Mouse (Mus musculus): ENCODE measurements around the gene Nanos3.
A peak's percentile ranks its signal among the peaks of the same experiment; 100 is the strongest.

The Nanos3 gene

DNA sequence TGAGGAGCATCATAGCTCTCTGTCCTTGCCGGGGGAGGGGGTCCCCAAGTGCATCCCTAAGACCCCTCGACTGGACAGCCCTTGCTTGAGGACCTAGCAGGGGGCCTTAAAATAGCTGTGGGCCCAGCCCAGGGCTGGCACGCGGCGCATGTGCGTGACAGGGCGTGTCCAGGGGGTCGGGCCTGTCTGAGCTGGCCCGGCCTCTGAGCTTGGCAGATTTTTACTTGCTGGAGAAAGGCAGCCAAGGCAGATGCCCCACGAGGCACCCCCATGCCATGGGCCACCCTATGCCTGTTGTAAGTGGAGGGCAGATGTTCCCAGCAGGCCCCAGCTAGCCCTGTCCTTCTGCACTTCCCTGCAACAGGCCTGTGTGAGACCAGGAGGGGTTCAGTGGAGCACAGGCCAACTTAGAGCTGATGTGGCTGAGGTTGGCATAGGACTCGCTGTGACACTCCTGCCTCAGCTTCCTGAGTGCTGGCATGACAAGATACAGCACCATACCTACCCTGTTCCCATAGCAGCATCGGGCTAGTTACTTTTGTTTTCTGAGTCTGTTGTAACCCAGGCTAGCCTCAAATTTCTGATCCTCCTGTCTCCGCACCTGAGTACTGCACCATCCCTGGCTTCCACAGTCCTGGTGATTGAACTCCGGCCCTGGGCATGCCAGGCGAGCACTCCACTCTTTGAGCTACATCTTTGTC lies 16.7 kb upstream of the Nanos3 start:
- no peak for DNase-seq (ENCODE audit: low read depth, low spot score)

DNA sequence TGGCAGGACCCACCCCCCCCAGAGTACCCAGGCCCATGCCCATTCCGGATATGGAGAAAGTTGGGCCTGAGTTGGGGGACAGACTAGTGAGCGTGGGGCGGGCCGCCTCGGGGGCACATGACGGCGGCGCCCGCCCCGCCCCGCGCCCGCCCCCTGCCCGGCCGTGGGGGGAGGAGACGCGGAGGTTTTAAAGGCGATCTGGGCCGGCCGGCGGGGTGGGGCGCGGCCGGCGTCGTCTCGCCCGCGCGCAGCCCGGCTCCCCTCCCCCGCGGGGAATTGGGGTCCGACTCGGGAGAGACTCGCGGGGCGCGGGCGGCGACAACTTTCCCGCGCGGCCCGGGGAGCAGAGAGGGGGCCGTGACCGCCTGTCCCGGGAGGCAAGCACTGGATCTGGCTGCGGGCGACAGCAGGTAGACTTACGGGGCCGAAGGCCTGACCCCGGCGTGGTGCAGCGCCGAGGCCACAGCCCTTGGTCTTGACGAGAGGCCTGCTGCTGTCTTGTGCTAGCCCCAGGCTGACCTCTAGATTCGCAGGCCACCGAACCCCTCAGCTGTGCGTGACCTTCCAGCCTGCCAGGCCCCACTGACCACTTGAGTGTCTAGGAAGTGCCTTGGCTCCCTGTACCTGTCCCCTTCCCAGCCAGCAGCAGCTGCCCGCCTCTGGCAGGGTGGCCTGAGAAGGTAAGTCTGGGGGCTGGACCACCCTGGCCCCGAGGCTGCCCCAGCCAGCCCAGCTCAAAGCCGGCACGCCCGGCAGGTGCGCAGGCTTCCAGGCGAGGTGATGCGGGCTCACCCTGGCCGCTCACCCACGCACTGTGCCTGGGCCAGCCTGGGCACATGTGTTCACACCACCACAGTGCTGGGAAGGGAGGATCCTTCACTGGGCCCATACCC lies 15.9 kb upstream of the Nanos3 start:
- no peak for DNase-seq (ENCODE audit: low read depth, low spot score)

DNA sequence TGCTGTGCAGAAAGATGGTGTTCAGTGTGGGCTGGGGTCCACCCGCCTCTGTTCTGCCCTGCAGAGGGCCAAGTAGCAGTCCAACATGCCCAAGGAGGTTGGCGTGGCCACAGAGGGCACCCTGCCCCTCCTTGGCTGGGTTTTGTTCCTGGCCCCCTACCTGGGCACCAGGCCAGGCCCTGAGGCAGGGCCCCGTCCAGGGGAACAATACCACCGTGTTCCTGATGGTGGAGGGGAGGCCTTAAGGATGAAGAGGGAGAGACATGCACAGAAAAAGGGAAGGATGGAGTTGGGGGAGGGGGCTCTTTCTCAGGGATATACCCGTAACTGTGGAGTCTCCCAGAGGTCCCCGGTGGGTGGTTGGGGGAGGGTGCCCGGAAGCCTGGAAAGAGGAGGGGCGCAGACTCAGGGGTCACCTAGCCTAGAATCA lies 15.1 kb upstream of the Nanos3 start:
- no peak for DNase-seq (ENCODE audit: low read depth, low spot score)

DNA sequence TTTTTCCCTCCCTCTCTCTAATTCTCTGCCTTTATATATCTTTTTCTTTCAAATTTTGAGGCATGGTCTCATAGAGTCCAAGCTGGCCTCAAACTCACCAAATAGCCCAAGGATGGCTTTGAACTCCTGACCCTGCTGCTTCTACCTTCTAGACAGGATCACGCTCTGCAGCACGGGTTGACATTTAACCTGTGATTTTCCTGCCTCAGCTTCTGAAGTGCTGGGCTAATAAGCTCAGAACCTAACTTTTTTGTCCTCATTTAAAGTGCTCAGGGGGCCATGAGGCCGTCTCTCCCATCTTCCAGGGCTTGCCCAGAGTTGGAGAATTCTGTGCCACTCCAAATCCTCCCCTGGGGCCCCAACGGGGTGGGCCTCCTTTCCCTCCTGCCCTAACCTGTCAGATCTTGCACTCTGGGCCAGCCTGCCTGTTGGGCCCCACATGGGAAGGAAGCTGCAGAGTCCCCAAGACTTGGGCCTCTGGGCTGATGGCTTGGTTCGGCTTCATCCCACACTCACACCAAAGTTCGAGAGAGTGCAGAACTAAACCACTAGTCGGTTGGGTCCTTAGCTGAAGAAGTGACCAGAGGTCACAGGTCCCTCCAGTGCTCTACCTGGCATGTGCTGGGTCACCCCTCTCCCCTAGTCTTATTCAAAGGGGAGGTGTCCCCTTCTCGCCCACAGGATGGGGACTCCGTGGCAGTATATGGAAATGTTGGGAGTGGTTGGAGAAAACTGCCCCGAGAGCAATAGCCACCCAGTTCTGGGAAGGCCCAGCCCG lies 14.5 kb upstream of the Nanos3 start:
- no peak for DNase-seq (ENCODE audit: low read depth, low spot score)

DNA sequence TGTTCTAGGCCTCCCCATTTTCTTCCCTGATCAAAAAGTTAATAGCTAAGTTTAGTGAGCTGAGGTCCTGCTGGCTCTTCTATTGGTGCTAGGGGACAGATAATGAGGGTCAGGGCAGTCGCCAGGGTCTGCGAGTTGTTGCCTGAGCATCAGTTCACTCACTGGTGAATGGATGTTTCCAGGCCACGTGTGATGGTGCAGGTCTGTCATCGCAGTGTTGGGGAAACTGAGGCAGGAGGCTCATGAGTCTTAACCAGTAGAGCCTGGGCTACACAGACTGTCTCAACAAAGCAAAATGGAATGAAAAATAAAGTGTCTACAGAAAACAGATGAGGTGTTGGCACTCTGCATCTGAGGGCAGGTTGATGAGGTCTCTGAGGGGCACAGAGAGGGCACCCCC lies 13.9 kb upstream of the Nanos3 start:
- no peak for DNase-seq (ENCODE audit: low read depth, low spot score)

DNA sequence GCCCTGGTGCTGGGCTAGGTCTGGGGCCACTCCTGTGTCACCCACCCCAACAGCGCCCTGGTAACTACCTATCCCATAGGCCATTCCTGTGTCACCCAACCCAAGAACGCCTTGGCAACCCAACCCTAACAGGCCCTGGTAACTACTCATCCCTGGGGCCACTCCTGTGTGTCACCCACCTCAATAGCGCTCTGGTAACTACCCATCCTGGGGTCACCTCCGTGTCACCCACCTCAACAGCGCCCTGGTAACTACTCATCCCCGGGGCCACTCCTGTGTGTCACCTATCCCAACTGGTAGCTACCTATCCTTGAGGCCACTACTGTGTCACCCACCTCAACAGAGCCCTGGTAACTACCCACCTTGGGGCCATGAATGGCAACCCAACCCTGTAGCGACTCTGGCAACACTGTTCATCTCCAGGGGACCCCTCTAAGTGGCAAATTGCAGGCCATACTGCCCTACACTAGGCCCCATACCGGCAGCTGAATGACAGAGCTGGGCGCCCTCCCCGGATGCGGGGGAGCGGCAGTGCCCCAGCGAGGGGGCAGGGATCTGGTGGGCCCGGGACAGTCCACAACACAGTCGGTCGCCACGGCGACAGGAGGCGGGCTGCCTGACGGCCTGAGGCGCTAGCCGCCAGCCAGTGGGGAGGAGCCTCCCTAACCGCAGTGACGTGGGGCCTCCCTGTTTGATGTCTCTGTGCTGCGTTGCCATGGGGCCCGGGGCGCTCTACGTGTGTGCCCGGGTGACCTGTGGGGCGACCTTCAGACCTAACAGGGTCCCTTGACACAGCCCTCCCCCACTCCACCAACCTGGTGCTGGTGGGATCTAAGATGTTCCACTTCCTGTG lies 13.1 kb upstream of the Nanos3 start:
- DNase-seq (ENCODE audit: low read depth, low spot score) = peak; percentile 92

DNA sequence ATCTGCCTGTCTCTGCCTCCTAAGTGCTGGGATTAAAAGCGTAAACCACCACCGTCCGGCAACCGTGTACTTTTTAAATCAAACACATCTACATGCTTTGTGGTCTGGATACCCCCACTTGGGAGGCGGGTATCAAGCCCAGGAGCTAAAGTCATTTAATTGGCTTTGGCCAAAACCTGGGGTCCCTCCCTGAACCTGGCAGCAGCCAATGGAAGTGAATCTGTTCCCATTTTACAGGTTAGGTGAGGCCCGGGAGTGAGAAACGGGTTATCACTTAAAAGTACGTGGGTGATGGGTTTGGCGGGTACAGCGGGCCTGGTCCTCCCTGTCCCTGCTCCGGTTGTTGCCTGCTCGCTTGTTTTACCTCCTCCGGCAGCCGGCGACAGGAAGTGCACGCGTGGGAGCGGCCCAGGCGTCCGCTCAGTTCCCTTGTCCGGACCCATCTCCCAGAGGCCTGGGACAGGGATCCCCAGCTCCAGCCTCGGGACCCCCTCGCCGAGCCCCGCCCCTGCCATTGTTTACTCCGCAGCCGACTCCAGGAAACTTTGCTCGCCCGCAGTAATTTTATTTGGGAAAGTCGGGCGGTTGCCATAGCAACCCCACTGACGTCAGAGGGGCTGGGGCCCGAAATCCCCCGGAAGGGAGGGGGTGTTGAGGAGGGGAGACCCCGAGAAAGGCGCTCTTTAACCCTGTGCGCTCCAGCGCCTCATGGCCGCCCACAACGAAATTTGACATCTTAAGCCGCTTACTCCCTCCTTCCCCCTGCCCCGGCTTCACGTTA lies 12.3 kb upstream of the Nanos3 start:
- DNase-seq (ENCODE audit: low read depth, low spot score) = peak; percentile 98

DNA sequence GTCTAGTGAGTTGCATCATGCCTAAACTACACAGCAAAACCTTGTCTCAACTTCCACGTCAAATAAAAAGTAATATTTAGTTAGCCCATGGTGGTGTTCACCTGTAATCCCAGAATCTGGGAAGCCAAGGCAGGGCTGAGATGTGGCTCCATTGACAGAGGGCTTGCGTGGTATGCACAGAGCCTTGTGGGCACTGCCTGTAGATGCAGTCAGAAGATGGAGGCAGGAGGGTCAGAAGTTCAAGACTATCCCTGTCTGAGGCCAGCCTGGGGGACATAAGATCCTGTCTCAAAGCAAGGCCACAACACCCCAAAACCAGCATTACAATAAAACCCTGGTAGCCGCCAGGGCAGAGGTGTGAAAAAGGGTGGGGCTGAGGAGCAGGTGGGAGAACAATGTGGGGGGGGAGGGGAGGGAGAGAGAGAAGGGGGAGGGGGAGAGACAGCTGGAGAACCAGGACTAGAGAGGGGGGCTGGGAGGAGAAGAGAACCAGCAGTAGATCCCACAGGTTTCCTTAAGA lies 9.3 kb upstream of the Nanos3 start:
- DNase-seq (ENCODE audit: low read depth, low spot score) = no peak

DNA sequence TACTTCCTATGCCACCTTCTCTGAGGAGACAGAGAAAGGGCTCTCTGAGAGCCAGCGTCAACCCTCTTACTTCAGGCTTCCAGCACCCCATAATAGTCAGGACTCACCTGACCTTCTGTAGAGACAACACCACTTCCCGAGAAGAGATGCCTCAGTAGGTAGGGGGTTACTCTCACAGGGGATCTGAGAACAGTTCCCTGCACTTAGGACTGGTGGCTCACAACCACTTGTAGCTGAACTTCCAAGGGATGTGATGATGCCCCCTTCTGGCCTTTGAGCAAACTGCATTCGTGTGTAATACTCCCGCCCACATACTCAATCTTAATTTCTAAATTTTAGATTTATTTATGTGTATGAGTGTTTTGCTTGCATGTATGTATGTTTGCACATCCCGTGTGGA lies 8.5 kb upstream of the Nanos3 start:
- DNase-seq (ENCODE audit: low read depth, low spot score) = no peak

DNA sequence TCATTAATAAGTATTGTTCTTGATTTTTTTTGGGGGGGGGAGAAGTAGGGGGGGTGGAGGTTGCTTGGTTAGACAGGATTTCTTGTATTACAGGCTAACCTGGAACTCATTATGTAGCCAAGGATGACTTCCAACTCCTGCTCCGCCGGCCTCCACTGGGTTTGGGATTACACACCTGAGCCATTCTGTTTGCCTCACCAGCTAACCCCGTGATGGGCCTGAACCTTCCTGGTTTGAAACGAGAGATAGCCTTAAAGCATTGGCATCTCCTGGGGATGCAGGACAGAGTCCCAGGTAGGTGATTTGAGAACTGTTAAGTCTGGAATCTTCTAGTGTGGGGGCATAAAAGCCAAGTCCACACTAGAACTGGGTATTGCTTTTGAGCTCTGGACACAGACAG lies 8.1 kb upstream of the Nanos3 start:
- DNase-seq (ENCODE audit: low read depth, low spot score) = no peak

DNA sequence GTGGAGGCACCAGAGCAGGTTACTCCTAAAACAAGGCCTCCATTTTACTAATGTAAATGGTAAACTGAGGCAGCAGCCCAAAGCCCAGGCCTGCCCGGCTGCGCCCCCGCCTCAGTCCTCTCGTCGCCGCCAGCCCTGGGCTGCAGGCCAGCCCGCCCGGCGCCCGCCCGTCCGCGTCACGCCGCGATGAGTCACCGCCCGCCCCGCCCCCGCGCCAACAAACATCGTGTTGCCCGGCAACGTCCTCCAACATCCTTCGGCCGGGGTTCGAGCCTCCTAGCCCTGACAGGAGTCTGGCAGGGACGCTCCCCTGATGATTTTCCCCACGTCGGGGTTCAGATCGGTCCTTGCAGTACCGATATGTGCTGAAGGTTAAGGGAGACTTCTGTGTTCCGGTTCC lies 7.5 kb upstream of the Nanos3 start:
- no peak for DNase-seq (ENCODE audit: low read depth, low spot score)

DNA sequence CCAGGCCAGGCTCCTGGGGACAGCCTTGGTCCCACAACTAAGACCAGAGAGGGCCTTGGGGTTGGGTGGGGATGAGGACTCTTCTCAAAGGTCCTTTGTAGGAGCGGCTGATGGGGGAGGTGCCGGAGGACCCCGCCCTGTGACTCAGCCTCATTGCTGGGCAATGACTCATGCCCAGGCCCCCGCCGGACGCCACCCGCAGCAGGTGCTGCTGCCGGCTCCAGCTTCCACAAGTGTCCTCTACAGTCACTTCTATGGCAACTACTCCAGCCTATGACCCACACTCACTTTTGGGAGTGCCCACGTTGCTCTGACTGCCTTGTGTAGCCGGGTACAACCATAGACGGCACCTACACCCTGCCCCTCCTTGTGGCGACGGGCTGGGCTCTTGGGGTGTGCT lies 7.0 kb upstream of the Nanos3 start:
- no peak for DNase-seq (ENCODE audit: low read depth, low spot score)

DNA sequence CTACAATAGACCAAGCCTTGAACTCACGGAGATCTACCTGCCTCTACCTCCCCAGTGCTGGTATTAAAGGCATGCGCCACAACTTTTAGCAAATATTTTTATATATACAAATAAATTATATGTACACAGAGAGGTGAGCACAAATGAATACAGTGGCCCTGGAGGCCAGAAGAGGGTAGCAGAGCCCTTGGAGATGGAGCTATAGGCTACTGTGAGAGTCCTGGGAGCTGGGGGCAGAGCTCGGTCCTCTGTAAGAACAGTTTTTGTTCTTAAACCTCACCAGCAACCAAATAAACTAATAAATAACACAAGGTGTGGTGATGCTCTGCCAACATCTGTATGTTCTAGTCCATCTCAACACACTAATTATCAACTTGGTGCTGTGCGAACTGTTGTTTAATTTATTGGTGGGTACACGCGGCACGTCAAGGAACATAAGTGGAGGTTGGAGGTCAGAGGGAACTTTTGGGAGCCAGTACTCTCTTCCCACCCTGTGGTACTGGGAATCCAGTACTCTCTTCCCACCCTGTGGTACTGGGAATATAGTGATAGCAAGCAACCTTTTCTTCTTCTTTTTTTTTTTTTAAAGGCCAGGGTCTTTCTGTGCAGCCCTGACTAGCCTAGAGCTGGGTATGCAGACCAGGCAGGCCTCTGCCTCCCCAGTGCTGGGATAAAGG lies 5.3 kb upstream of the Nanos3 start:
- DNase-seq (ENCODE audit: low read depth, low spot score) = no peak

DNA sequence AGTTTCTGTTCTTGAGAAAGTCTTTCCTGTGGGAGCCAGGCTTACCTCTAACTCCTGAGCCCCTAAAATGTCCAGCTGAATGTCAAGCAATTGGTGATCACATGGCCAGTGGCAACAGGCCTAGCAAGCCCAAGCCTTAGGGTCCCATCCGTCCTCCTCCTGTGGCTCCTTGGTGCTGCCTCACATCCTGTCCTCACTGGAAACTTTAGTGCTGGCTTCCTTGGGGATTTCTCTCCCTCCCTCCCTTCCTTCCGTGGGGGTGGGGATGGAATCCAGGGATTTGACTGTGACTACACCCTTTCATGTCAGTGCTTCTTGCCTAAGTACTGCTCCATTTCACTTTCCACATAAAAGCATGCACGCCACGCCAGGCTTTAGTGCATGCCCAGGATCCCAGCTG lies 4.6 kb upstream of the Nanos3 start:
- no peak for DNase-seq (ENCODE audit: low read depth, low spot score)

DNA sequence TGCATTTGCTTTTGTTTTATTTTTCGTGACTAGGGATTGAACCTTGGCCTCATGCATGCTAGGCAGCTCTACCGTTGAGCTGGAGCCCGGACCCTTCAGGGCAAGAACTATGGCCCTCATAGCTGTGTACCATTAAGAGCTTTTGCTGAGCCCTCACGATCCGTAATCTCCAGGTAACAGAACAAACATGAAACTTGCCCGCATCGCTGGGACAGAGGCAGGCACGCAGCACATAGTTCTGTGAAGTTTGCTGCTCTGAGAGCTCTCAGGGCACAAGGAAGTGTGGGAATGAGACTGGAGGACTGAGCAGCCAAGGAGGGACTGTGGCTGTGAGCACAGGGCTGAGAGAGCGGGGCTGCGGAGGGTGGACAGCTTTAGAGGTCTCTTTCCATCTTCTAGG lies 3.7 kb upstream of the Nanos3 start:
- DNase-seq (ENCODE audit: low read depth, low spot score) = no peak

DNA sequence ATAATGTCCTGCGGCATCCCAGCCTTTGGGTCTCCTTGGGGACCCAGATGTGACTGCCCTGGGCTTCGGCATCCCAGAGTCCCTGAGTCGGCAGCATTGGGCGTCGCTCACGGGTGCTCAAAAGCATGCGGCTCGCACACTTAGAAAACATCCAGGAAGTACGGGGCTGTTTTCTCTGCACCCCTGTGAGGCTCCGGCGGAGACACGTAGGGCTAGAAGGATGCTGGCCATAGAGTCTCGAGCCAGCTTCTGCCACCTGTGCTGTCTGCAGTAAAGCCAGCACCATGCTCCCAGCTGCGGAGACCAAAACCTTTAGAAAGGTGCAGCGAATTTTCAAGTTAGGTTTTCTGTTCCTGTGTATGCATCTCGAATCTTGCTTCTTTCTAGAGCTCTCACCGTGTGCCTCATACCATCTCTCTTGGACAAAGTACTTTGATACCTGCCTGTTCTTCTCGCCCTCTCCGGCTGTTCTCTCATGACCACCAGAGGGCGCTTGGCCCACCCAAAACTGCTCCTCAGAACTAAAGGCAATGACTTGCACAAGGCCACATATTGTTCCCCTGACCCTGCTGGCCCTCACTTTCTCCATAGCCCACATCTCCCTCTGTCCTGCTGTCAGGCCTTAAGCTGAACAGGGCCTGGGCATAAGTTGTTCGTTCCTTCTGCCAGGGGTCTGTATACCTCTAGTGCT lies 2.2 kb upstream of the Nanos3 start:
- DNase-seq (ENCODE audit: low read depth, low spot score) = peak; percentile 83

DNA sequence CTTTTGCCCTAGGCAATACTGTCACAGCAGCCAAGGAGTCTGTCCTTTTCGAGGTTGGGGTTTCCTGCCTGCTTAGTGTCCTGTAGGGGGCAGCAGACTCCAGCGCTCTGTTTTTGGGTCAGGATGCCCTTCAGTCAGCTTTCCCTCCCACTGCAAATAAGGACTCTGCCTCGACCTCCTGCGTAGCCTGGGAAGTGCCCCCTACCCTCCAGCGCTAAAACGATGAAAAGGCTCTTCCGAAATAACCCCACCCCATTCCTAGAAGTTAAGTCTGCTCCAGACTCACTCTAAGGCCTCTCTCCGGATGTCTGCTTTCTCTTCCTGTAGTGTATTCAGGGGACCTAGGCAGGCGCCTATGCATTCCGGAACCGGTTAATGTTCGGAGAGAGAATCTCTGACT lies 1.5 kb upstream of the Nanos3 start:
- DNase-seq (ENCODE audit: low read depth, low spot score) = peak; percentile 89

DNA sequence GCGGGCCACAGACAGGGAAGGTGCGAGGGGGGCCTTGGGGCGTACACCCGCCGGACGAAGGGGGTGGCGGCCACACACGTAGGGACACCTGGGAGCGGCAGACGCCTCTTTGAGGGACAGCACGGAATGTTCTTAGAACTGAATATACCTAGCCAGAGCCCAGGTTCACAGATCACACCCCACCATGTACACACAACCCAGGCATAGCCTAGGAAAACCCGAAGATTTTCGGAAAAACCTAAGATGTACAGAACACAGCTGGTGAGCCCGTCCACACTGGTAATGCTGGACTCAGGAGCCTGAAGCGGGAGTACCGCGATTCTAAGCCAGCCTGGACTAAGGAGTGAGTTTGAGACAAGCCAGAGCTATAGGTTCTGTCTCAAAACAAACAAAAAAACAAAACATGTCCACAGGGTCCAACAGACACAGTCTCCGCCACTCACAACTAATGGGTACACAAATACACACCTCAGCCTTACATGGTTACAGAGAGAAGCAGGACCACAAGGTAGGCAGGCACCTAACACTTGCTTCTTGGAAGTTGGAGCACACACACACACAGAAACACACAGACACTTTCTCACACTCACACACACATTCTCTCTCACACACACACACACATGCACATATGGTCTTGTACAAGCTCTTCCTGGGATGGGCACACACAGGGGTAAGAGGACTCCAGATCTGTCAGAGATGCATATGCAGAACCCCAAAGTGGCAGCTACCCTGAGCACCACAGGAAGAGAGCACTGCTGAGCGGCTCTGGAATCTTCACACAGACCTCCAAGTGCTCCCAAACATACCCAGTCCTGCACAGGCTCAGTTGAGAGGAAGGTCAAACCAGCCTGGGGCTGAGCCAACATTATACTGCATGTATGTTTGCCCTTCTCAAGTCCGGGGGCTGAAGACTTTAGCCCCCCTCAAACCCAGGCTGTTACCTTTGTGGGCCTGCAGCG lies 653 bp downstream of the Nanos3 start:
- DNase-seq (ENCODE audit: low read depth, low spot score) = no peak

All from mesoderm, embryonic 11.5 days (tissue).